Mouse (Mus musculus) midbrain, embryonic 13.5 days (tissue): ENCODE results near the gene Gm21976. TPM values are rescaled to one million over a fixed set of nuclear protein-coding genes. Genes with fewer than 3 reads are reported as not detected.

Experiments used
- ATAC-seq: fragments of 200-750 bp; cut with Nextera tagmentation; 2 replicates; pipeline ENCODE4 v1.8.0; 2017; ENCODE audit warnings: mild to moderate bottlenecking, moderate TSS enrichment, moderate library complexity
- H3K27ac ChIP-seq: fragments of 300-500 bp; sonication (generic); 2 replicates; pipeline ENCODE4 v1.5.1; 2015; ENCODE audit warnings: inconsistent platforms, mild to moderate bottlenecking, moderate library complexity
- H3K27me3 ChIP-seq: fragments of 300-500 bp; sonication (generic); 2 replicates; pipeline ENCODE4 v1.6.1; 2015; ENCODE audit warnings: mild to moderate bottlenecking, inconsistent platforms
- H3K36me3 ChIP-seq: fragments of 300-500 bp; sonication (generic); 2 replicates; pipeline ENCODE4 v1.6.1; 2015; ENCODE audit warnings: mild to moderate bottlenecking, inconsistent platforms
- H3K4me1 ChIP-seq: fragments of 300-500 bp; sonication (generic); replicated peaks from 2 replicates; pipeline ENCODE4 v1.6.1; 2015; ENCODE audit warnings: inconsistent platforms
- H3K4me2 ChIP-seq: fragments of 300-500 bp; sonication (generic); replicated peaks from 2 replicates; pipeline ENCODE4 v1.6.1; 2015; ENCODE audit warnings: moderate library complexity, mild to moderate bottlenecking, inconsistent platforms
- H3K4me3 ChIP-seq: fragments of 300-500 bp; sonication (generic); replicated peaks from 2 replicates; pipeline ENCODE4 v1.5.1; 2015; ENCODE audit warnings: mild to moderate bottlenecking, inconsistent platforms
- H3K9ac ChIP-seq: fragments of 300-500 bp; sonication (generic); replicated peaks from 2 replicates; pipeline ENCODE4 v1.6.1; 2015; ENCODE audit warnings: mild to moderate bottlenecking, inconsistent platforms
- H3K9me3 ChIP-seq: fragments of 300-500 bp; sonication (generic); 2 replicates; pipeline ENCODE4 v1.6.1; 2016; ENCODE audit warnings: mild to moderate bottlenecking, inconsistent platforms
- WGBS: fragments of 180-500 bp; shearing (Covaris S2); methylation state at CpG from one replicate; pipeline ENCODE4 v1.1.7; 2015; 5-methylcytosine and 5-hydroxymethylcytosine counted together
- polyA plus RNA-seq: library from polyadenylated mRNA; unstranded; fragments of >200 nt; fragmentation: Nextera tagmentation; extraction: Ambion mirVana; gene quantifications from 2 replicates; pipeline ENCODE4 v1.2.1, GENCODE M21; 2015

The Gm21976 gene
- polyA plus RNA-seq, 1 experiment from 2014 or later, result not detected

- ATAC-seq, result no peak
- H3K27me3 ChIP-seq, result no peaks in the 10 kb centered on the region
- no peaks in the 10 kb centered on the region for H3K4me1 ChIP-seq
- no peaks in the 10 kb centered on the region for H3K36me3 ChIP-seq
- no peak overlapping the region for H3K4me3 ChIP-seq
- no peak overlapping the region for H3K9ac ChIP-seq
- H3K27ac ChIP-seq, result no peak overlapping the region
- no peaks in the 10 kb centered on the region for H3K9me3 ChIP-seq
- no peak overlapping the region for H3K4me2 ChIP-seq
- 50% methylated on average over 2 of the region's 2 CpGs for WGBS
These were observed 52.4 kb downstream of the Gm21976 start for GRCm38 (mm10) chr13:98332106-98332505.

- H3K9me3 ChIP-seq, result no peaks in the 10 kb centered on the region
- ATAC-seq, result no peak
- 96% methylated on average over 1 of the region's 1 CpGs for WGBS
- H3K27ac ChIP-seq, result no peak overlapping the region
- no peaks in the 10 kb centered on the region for H3K36me3 ChIP-seq
- H3K4me3 ChIP-seq, result no peak overlapping the region
- H3K27me3 ChIP-seq, result 0 out of 2 replicates have a peak, but pooled peaks cover 10% of the 10 kb centered on the region
- H3K9ac ChIP-seq, result no peak overlapping the region
- no peaks in the 10 kb centered on the region for H3K4me1 ChIP-seq
- H3K4me2 ChIP-seq, result no peak overlapping the region
These were observed 56.5 kb downstream of the Gm21976 start for GRCm38 (mm10) chr13:98336205-98336604.

GRCm38 (mm10) chr13:98340506-98340905, 60.8 kb downstream of the Gm21976 start:
- Histone ChIP-seq H3K4me2 (no peak overlapping the region), H3K27ac (no peak overlapping the region), H3K4me3 (no peak overlapping the region), H3K36me3 (no peaks in the 10 kb centered on the region), H3K9me3 (no peaks in the 10 kb centered on the region), H3K4me1 (no peaks in the 10 kb centered on the region), H3K27me3 (peaks cover 21% of the 10 kb centered on the region), H3K9ac (no peak overlapping the region)
- ATAC-seq, result no peak
- WGBS, result 78% methylated on average over 5 of the region's 5 CpGs

- ATAC-seq, result no peak
- 80% methylated on average over 4 of the region's 4 CpGs for WGBS
- Histone ChIP-seq H3K4me1 (peaks cover 8% of the 10 kb centered on the region), H3K9me3 (no peaks in the 10 kb centered on the region), H3K4me3 (no peak overlapping the region), H3K27ac (no peak overlapping the region), H3K9ac (no peak overlapping the region), H3K36me3 (no peaks in the 10 kb centered on the region), H3K27me3 (peaks cover 72% of the 10 kb centered on the region), H3K4me2 (no peak overlapping the region)
These were observed 69.8 kb downstream of the Gm21976 start for GRCm38 (mm10) chr13:98349491-98349890.

- WGBS, result 7% methylated on average over 8 of the region's 8 CpGs
- Histone ChIP-seq H3K4me1 (peaks cover 24% of the 10 kb centered on the region), H3K36me3 (no peaks in the 10 kb centered on the region), H3K9ac (no peak overlapping the region), H3K27ac (no peak overlapping the region), H3K9me3 (no peaks in the 10 kb centered on the region), H3K27me3 (peaks cover 77% of the 10 kb centered on the region), H3K4me2 (no peak overlapping the region), H3K4me3 (no peak overlapping the region)
- ATAC-seq, result no peak
These were observed 71.8 kb downstream of the Gm21976 start for GRCm38 (mm10) chr13:98351527-98351926.

- Histone ChIP-seq H3K27ac (no peak overlapping the region), H3K36me3 (no peaks in the 10 kb centered on the region), H3K27me3 (peaks cover 82% of the 10 kb centered on the region), H3K9me3 (no peaks in the 10 kb centered on the region), H3K4me1 (peaks cover 24% of the 10 kb centered on the region), H3K4me2 (no peak overlapping the region), H3K9ac (no peak overlapping the region), H3K4me3 (no peak overlapping the region)
- WGBS, result 13% methylated on average over 14 of the region's 14 CpGs
- no peak for ATAC-seq
These were observed 72.8 kb downstream of the Gm21976 start for GRCm38 (mm10) chr13:98352381-98352975.

- ATAC-seq, result peak; percentile 40; the same call in 1 of the 2 replicates
- WGBS, result 2% methylated on average over 13 of the region's 13 CpGs
These were observed 74.0 kb downstream of the Gm21976 start for GRCm38 (mm10) chr13:98353709-98354089.

GRCm38 (mm10) chr13:98354090-98354801, 74.6 kb downstream of the Gm21976 start, which contains the start of gene Foxd1:
Foxd1 (plus strand) TSS chr13:98354242.
- no peaks in the 10 kb centered on the region for H3K9me3 ChIP-seq
- peaks cover 92% of the 10 kb centered on the region for H3K27me3 ChIP-seq
- H3K27ac ChIP-seq, result peak within 1 kb of the TSS; percentile 60; the same call in 1 of the 2 replicates
- no peaks in the 10 kb centered on the region for H3K36me3 ChIP-seq
- peak within 1 kb of the TSS; percentile 47 for H3K4me3 ChIP-seq
- peaks cover 35% of the 10 kb centered on the region for H3K4me1 ChIP-seq
- H3K4me2 ChIP-seq, result peak within 1 kb of the TSS; percentile 63
- H3K9ac ChIP-seq, result peak within 1 kb of the TSS; percentile 67
- ATAC-seq, result peak; percentile 90
- under 1% methylated on average over 58 of the region's 76 CpGs for WGBS

More at GRCm38 (mm10) chr13:98353709-98354089, 74.0 kb downstream of the Gm21976 start:
- Histone ChIP-seq H3K4me2 (peak overlapping the region; percentile 63), H3K36me3 (no peaks in the 10 kb centered on the region), H3K9ac (no peak overlapping the region), H3K4me1 (peaks cover 32% of the 10 kb centered on the region), H3K27me3 (peaks cover 92% of the 10 kb centered on the region), H3K27ac (no peak overlapping the region), H3K4me3 (peak overlapping the region; percentile 47), H3K9me3 (no peaks in the 10 kb centered on the region)

- H3K4me2 ChIP-seq, result peak overlapping the region; percentile 63
- H3K36me3 ChIP-seq, result no peaks in the 10 kb centered on the region
- H3K27me3 ChIP-seq, result peaks cover 92% of the 10 kb centered on the region
- ATAC-seq, result peak; percentile 32; the same call in 1 of the 2 replicates
- no peaks in the 10 kb centered on the region for H3K9me3 ChIP-seq
- H3K9ac ChIP-seq, result peak overlapping the region; percentile 67
- peak overlapping the region; percentile 60; the same call in 1 of the 2 replicates for H3K27ac ChIP-seq
- peaks cover 35% of the 10 kb centered on the region for H3K4me1 ChIP-seq
- WGBS, result 0% methylated on average over 51 of the region's 102 CpGs
- peak overlapping the region; percentile 47 for H3K4me3 ChIP-seq
These were observed 75.3 kb downstream of the Gm21976 start for GRCm38 (mm10) chr13:98354871-98355558.

GRCm38 (mm10) chr13:98355559-98356111, 75.9 kb downstream of the Gm21976 start:
- Histone ChIP-seq H3K36me3 (no peaks in the 10 kb centered on the region), H3K27me3 (peaks cover 92% of the 10 kb centered on the region), H3K27ac (no peak overlapping the region), H3K4me2 (peak overlapping the region; percentile 63), H3K4me3 (peak overlapping the region; percentile 47), H3K9me3 (no peaks in the 10 kb centered on the region), H3K9ac (peak overlapping the region; percentile 67), H3K4me1 (peaks cover 35% of the 10 kb centered on the region)
- peak; percentile 18; the same call in 1 of the 2 replicates for ATAC-seq
- WGBS, result 0% methylated on average over 60 of the region's 81 CpGs

GRCm38 (mm10) chr13:98356176-98356972, 76.7 kb downstream of the Gm21976 start:
- Histone ChIP-seq H3K4me3 (peak overlapping the region; percentile 47), H3K27ac (no peak overlapping the region), H3K4me1 (peaks cover 35% of the 10 kb centered on the region), H3K4me2 (peak overlapping the region; percentile 63), H3K9me3 (no peaks in the 10 kb centered on the region), H3K27me3 (peaks cover 92% of the 10 kb centered on the region), H3K9ac (peak overlapping the region; percentile 67), H3K36me3 (no peaks in the 10 kb centered on the region)
- ATAC-seq, result no peak
- 3% methylated on average over 9 of the region's 9 CpGs for WGBS
